Mouse (Mus musculus): ENCODE measurements at regions not wholly inside any gene's neighbourhood (a gene's known extent, or its start where the extent isn't known, plus 50 kb on each side); places are given as distances from the start of the nearest gene placed in this dataset.
"Not testable (repeated sequence)": the region's sequence is repeated elsewhere in the genome, so short reads cannot be mapped to it uniquely, and the experiment has no call there.

DNA sequence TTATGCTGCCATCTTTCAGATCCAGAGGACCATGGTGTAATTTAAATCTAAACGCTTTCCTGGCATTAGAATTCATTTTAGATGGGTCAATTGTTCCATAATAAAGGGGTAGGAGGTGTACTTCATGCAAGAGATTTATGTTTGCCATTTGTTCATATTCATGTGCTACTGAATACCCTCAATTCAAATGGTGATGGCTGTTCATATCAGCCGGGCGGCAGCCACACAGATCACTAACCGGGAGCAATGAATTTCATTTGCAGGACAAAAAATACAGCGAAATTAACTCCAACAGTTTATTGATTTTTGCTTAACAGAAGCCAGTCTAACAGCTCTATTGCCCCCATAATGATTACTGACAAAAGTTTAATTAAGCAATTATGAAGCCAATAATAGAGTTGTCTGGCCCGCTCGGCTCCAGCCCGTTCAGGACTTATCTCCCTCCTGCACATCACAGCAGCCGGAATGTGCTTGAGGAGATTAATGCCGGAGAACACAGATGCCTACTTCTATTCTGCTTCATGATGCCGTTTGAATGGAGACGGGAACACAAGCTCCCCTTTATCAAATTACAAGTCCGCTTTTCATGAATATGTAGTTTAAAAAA lies 330.3 kb upstream of the Irx2 start:
- no peak overlapping the region for H3K4me3 ChIP-seq
- no peak for DNase-seq
- intact Hi-C loops (cut with DNase I): no loop called here
- TF ChIP-seq CTCF (IDR thresholded peaks at IDR 0.05): no peak
- no peak overlapping the region for H3K27ac ChIP-seq

DNA sequence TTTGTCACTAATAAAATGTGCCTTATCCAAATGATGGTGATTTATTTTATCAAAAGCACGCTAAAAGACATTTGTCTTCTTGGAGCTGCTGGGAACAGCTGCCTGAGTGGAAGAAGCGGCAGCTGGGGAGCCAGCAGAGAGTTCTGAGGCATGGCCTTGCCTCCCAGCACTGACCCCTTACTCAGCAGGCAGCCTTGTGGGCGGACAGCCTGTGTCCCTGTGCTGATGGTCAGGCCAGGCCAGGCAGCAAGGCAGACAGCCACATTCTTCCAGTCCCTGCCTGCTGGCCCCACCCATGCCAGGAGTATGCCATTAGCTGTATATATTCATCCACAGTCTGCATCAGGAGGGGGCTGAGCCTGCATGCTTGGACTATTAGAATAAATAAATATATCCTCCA lies 329.0 kb upstream of the Irx2 start:
- no peak for TF ChIP-seq CTCF (IDR thresholded peaks at IDR 0.05)
- intact Hi-C loops (cut with DNase I): no loop called here
- DNase-seq: no peak

DNA sequence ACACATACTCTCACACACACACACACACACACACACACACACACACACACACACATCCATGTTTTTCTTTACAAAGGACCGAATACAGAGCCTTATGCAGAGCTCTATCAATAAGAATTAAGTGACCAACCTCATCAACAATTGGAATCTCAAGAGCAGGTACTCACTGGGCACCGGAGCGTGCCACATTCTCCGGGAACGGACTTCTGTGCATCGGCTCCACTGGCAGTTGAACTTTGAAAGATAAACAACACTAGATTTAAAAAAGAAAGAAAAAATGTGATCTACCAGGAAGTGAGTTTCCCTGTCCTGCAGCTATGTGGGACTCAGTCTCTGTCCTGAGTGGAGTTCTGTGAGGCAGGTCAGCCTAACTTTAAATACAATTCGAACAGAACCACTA lies 327.5 kb upstream of the Irx2 start:
- no peak overlapping the region for H3K4me3 ChIP-seq
- no peak for DNase-seq
- intact Hi-C loops (cut with DNase I): no loop called here
- H3K27ac ChIP-seq: no peak overlapping the region
- TF ChIP-seq CTCF (IDR thresholded peaks at IDR 0.05): no peak

More for the DNA sequence above, 329.0 kb upstream of the Irx2 start:
- no peak overlapping the region for H3K4me3 ChIP-seq
- H3K27ac ChIP-seq: no peak overlapping the region

DNA sequence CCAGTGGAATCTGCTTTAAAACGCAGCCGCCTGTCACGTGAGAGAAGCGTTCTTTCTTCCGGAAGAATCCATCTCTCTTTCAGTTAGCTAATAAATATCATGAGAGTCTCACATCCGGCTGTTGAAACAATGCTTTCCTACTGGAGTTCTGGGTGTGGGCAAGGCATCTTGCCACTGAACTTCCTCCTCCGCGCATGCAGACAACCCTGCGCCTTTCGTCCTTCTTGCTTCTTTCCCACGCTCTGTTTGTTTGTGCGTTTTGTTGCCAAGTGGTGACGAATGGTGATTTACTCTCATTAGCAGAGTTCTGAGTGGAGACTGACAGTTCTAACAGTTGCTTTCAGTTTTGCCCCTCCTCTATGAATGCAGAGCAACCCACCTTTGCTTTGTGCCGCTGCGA lies 326.8 kb upstream of the Irx2 start:
- DNase-seq: no peak
- intact Hi-C loops (cut with DNase I): no loop called here
- no peak for TF ChIP-seq CTCF (IDR thresholded peaks at IDR 0.05)
- Histone ChIP-seq H3K27ac (no peak overlapping the region), H3K4me3 (no peak overlapping the region)

DNA sequence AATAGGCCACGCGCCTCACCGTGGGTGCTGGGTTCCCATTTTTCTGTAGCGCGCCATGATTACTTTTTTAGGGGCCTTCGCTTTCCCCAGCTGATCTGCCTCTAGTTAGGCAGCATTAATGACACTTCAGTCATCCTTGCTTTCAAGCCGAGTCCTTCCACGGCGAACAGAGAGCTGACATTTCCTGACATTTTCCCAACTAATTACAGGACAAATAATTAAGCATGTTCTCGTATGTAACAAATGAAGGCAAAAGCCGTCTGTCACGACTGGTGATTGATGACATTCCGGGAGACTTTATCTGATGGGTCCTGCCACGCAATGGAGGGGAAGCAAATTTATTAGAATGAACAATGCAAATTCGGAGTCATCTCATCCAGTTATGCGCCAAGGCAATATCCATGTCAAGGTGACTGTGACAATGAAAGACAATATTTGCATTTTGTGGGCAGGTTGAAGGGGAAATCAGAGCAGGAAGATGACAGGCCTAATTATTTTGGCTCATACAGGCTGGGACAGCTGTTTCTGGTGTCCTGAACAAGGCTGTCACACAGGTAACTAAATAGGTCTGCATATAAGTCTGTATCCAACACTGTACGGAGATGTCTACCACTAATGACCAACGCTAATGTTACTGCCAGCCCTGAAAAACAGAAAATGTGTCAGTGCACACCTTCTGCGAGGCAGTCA lies 326.0 kb upstream of the Irx2 start:
- TF ChIP-seq CTCF (IDR thresholded peaks at IDR 0.05): no peak
- Histone ChIP-seq H3K27ac (no peak overlapping the region), H3K4me3 (no peak overlapping the region)
- no peak for DNase-seq
- intact Hi-C loops (cut with DNase I): no loop called here

DNA sequence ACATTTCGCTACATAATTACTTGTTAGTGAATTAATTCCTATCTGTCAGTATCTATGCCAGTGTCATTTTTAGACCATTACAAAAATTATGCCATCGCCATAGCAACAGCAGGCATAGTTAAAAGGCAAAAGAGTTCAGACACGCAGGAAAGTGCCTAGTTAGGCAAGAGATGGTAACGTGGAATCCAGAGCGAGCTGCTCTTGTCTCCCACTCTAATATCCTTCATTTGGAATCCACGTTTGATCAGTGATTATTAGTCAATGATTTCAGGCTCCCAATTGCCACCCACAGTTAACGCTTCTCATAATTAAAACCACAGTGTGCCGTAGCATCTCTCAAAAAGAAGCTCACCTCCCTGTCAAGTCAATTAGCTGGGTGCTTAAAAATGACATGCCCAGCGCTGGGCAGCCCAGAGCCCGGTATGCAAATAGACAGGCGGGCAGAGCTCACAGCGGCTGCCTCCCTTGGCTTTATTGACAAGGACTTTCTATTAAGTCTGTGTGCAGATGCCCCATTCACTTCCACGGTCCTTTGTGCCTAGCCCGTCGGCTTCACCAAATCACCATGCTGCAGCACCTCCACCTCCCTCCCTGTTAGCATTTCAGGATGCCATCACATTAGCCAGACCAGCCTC lies 325.4 kb upstream of the Irx2 start:
- intact Hi-C loops (cut with DNase I): no loop called here
- H3K4me3 ChIP-seq: no peak overlapping the region
- no peak overlapping the region for H3K27ac ChIP-seq
- DNase-seq: no peak
- TF ChIP-seq CTCF (IDR thresholded peaks at IDR 0.05): no peak

DNA sequence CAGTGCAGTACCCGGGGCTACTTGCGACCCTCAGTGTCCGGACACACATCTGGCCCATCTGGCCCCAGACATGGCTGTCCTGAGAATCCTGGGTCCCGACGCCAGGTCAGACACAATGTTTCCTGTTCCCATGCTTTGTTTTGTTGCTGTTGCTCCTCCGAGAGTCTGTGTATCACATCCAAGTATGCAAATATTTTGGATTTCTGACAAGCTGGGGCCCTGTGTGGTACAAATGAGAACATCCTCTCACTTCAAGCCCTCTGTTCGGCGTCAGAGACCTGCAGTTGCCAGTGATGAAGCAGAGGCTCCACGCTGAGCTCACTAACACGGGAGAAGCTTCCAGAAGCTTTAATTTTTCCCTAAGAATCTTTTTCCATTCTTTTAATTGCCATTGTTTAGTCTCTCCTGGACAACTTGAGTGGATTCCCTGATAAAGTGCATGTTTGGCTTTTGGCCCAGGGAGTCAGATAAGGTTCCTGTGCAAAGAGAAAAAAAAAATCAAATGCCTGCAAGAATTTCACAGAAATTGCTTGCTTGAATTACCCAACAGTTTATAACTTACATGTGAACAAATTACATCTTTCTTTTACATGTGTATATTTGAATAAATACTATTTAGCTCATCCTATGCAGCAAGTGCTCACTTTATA lies 304.5 kb upstream of the Irx2 start:
- Histone ChIP-seq H3K27ac (no peak overlapping the region), H3K4me3 (no peak overlapping the region)
- no peak for DNase-seq
- intact Hi-C loops (cut with DNase I): no loop called here
- no peak for TF ChIP-seq CTCF (IDR thresholded peaks at IDR 0.05)

DNA sequence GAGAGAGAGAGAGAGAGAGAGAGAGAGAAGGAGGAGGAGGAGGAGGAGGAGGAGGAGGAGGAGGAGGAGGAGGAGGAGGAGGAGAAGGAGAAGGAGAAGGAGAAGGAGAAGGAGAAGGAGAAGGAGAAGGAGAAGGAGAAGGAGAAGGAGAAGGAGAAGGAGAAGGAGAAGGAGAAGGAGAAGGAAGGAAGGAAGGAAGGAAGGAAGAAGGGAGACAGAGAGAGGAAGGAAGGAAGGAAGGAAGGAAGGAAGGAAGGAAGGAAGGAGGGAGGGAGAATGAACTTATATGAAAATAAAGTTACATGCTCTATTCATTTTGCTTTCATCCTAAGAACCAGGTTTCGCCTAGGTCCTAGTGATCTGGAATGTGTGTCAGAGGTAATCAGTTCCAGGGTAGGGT lies 302.4 kb upstream of the Irx2 start:
- H3K27ac ChIP-seq; DNase-seq; intact Hi-C loops (cut with DNase I); H3K4me3 ChIP-seq: not testable (repeated sequence)

DNA sequence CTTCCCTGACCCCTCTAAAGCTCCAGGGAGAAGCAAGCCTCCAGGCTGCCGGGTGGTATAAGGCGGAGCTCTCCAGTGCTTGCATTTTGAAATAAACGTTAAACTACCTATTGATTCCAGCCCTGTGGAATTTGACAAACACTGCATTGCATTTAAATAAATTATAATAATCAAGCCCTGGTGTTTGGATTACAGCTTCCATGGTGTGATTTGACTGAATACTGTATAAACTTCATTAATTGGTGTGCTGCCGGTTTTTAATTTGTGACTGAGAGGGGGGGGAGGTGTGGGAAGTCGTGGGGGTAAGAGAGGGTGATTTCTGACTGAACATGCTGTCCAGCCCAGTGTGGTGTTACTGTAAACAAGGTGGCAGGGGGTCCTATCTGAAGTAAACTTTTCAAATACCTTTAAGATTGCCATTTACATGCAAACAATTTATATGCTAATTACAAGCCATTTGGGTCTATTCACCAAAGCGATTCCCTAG lies 282.9 kb upstream of the Irx2 start:
- Histone ChIP-seq H3K27ac (no peak overlapping the region), H3K4me3 (no peak overlapping the region)
- DNase-seq: no peak
- no peak for TF ChIP-seq CTCF (IDR thresholded peaks at IDR 0.05)
- intact Hi-C loops (cut with DNase I): no loop called here

DNA sequence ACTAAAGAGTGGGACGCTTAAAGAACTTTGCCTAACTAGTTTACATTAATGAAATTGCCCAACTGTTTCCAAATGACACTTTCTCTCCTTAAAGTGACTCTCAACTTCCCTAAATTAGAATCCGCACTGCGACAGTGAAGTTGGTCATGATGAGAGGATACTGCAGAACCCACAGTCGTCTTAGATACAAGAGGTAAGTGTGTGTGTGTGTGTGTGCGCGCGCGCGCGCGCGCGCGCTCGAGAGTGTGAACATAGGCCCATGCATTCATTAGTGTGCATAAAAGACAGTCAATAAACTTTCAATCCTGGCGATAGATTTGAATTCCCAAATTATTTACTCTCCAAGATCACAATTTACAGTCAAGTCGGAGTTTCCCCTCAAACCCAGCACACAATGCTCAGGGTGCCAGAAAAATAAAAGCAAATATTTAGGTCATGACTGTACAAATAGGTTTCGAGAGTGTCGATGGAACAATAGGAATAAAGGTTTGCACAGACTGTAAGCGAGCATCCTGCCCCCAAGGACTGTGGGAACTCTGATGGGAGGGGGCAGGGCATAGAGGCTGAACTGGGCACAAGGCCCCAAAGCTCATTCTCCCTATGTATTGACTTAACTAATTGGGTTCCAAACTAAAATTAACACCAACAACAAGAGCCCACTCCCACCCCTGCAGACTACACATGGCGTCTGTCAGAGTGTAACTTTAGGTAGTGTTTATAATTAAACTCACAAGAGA lies 282.2 kb upstream of the Irx2 start:
- intact Hi-C loops (cut with DNase I): no loop called here
- no peak overlapping the region for H3K27ac ChIP-seq
- no peak for TF ChIP-seq CTCF (IDR thresholded peaks at IDR 0.05)
- H3K4me3 ChIP-seq: no peak overlapping the region
- no peak for DNase-seq

DNA sequence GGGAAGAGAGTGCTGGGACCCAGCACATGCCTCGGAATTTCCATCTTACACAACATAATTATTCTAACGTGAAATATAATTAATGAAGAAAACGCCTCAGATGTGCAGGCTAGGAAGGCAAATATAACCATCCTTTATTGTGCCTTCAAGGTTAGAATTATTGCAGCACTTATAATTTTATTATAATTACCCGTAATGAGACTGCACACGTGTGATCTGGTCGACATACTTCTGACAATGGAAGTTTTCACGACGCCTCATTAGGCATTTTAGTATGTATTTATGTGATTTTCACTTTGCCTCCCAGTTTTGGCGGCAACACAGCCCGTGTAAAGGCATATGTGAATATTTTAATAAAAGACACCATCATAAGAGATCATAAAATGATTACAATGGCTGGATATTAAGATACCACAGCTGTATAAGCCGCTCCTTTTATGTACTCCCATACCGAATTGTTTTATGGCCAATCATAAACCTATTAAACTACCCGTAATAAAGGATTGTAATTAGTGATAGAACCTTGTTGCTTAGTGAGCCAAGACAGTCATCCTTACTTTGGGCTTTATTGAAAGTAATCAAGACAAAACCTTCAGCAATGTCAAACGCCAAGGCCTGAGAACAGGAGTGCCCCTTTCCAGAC lies 281.6 kb upstream of the Irx2 start:
- Histone ChIP-seq H3K27ac (no peak overlapping the region), H3K4me3 (no peak overlapping the region)
- intact Hi-C loops (cut with DNase I): no loop called here
- no peak for DNase-seq
- no peak for TF ChIP-seq CTCF (IDR thresholded peaks at IDR 0.05)

DNA sequence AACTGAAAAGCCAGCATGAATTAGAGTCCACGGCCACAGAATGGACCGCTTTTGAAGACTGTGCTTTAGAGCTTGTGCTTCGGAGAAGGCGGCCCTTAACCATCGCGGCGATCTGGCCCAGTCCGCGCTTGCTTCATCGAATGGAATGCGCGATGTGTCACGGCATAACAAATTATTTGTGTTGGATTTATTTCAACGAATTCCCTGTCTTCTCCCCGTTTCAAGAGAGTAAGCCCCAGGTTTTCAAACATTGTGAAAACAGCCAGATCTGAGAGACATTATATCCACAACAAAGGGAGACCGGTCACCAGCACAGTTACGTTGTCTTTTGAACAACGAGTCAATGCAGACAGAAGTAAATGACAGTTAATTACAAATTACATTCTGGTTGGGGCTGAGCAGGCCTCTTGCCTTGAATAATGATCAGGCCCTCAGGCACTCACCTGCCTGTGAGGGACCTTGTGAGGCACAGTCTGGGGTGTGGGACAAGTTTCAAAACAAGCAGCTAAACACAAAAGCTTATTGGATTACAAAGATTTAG lies 275.9 kb upstream of the Irx2 start:
- no peak for DNase-seq
- TF ChIP-seq CTCF (IDR thresholded peaks at IDR 0.05): no peak
- intact Hi-C loops (cut with DNase I): no loop called here
- H3K27ac ChIP-seq: no peak overlapping the region
- no peak overlapping the region for H3K4me3 ChIP-seq

All from gastrocnemius, adult 2 months (tissue).